Mouse (Mus musculus) 3134 (cell line): ENCODE results near the gene Zfp36l1.

ENCODE experiments used
- DNase-seq: peaks from one replicate; pipeline ENCODE4 v3.0.0-alpha.2; 2011; ENCODE audit warnings: low spot score; ENCODE audit not compliant: insufficient read length; ENCODE audit errors: extremely low read depth

Zfp36l1 gene

DNA sequence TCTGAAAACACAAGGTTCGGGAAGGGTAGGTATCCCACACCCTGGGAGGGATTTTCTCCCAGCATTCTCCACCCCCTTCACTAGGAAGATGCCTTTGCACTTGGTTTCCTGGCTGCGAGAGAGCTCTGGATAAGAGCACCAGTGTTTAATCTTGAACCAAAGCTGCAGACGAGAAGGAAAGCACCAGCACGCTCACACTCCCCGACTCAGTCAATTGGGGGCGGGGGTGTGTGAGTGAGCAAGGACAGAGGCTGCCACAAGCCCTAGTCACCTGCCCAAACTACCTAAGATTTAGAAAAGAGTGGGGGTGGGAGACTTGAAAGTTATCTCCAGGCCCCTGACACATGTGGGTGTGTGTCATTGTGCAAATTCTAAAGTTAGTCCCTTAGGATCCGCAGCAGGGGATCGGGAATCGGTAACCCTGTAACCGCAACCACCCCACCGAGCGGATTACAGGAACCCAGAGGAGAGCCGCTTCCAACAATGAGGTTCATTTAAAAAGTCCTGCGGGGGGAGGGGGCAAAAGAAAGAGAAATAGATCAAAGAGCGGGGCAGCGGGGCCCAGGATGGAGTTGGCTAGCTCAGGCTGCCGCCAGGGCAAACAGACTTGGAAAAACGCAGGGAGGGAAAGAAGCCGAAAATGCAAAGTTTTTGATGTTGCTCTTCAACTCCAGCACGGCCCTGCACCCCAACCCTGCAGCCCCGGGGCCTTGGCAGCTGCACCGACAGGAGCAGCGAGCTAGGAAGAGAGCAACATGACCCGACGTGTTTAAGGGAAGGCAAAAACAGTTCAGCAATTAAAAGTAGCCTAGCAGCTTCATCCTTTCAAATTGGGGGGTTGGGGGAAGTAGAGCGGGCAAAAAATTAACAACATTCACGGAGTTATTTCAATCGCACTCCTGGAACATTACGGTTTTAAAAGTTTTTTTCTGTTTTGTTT is 1.4 kb downstream of the Zfp36l1 start:
- DNase-seq = peak; percentile 69

GRCm38 (mm10) chr12:80110546-80110870 is 2.3 kb downstream of the Zfp36l1 start:
- no peak for DNase-seq

DNA sequence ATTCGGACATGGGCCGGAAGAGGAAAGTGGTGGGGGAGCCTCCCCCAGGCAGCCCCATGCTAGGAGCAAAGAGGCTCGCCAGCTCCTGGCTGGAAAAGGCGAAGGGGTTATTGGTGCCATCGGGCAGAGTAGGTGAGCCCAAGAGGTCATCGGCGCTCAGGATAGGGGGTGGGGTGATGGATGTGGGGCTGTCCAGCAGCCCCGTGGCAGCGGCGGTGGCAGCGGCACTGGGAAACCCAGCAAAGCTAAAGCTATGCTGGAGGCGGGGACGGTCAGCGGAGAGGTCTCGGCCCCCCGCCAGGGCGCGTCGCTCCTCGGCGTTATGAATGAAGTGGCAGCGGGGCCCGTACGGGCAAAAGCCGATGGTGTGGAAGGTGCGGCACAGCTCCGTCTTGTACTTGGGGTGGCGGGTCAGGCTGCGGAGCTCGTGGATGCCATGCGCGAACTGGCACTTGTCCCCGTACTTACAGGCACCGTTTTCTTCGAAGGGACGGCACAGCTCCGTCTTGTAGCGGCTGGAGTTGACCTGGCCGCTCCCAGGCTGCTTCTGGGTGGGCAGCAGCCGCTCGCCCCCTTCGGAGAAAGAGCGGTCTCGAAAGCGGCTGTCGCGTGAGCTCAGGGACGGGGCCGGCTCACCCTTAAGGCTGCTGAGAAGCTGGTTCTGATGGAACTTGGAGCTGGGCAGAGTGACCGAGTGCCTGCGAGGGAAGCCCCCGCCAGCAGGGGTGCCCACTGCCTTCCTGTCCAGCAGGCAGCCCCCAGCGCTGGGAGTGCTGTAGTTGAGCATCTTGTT is 2.9 kb downstream of the Zfp36l1 start:
- peak; percentile 75 for DNase-seq

DNA sequence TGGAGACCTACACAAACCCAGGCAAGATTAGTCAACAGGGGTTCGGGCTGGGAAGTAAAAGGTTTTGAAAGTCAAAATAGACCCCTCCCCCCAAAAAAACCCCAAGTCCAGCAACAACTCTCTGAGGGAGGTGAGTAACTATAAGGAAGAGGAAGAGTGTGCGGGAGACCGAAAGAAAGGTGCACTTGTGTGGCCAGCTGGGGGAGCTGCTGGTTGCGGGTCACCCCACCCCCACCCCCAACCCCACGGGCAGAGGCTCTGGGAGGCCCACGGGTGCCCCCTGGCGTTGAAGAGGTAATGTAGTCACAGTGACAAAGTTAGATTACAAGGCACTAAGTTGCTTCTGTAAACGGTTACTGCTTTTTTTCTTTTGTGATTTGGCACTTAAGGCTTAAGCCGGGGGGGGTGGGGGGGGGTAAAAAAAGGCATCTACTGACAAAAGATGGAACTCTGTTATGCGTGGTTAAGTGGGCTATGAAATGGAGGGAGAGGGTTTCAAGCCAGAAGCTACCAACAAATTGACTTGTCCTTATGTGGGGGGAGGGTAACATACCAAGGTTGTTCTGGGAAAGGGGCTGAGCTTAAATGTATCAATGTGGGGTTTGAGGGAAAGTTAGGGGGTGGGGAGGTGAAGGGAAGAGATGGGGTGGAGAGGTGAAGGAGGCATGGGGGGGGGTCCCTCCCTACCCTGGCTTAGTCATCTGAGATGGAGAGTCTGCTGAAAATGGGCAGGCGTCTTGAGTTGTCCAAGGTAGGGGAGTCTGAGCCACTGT is 3.7 kb downstream of the Zfp36l1 start:
- DNase-seq = peak; percentile 71

DNA sequence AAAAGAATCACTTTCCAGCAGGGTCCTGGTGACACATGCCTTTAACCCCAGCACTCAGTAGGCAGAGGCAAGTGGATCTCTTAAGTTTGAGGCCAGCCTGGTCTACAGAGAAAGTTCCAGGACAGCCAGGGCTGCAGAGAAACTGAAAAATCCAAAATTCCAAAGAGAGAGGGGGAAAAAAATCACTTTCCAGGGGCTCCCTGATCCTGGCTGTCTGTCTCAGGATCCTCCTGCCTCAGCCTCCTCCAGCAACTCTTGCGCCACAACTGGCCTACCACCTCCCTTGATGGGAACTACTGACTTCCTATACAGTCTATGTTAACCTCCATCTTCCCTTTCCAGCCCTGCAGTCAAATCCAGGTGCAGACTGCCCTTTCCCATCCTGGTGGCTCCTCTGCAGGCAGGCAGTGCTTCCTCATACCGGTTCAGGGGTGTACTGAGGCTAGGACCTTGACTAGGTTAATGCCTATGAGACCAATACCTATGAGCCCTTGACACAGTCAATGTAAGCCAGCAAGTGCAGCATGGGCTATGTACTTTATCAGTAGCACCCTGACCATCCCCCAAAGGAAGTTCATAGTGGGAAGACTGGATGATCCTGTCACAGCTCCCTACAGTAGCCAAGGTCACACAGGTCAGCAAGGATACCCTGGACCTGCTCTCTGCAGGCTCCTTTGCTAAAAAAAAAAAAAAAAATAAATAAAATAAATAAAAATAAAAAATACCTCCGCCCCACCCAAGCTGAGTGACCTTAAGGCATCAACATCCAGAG is 5.7 kb downstream of the Zfp36l1 start:
- DNase-seq = no peak

DNA sequence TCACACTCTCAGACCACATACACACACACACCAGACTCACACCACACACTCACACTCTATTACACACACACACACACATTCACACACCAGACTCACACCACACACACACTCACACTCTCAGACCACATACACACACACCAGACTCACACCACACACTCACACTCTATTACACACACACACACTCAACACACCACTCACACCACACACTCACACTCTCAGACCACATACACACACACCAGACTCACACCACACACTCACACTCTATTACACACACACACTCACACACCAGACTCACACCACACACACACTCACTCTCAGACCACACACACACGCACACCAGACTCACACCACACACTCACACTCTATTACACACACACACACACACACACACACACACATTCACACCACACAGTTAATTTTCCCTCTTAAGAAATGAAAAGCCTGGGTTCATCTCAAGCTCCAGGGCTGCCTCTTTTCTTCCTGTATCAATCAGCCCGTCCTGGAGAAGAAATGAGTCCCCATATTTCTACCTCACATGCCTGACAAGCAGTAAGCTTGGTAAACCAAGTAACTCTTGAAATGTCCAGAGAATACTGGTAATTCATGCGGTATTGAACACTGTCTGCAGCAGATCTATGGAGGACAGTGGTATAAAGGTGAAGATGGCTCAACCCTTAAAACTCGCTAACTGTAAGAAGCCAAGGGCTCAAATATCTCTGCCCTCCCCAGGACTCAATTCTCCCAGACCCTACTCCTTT is 6.5 kb downstream of the Zfp36l1 start:
- DNase-seq = no peak

DNA sequence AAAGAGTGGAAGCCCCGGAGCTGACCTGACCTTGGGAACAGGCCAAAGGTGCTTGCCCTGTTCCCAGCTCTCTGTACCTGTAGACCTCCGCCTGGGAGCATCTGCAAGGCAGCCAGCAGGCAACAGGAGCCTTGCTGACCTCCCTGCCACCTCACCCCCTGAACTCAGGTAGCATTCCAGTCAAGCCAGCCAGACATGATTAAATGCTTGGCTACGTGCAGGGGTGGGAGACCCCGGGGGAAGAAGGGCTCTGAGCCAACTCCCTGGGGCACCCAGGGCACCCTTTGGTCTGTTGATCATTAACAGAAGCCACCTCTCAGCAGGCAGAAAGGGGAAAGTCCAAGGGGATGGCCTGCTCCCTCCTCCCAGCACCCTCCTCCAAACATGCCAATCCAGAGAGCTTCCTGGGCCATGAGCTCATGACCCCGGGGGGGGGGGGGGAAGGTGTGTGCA is 9.3 kb downstream of the Zfp36l1 start:
- no peak for DNase-seq

- DNase-seq = no peak
Observed at GRCm38 (mm10) chr12:80103089-80103488, 9.7 kb downstream of the Zfp36l1 start.

GRCm38 (mm10) chr12:80098825-80099224 is 14.0 kb downstream of the Zfp36l1 start:
- no peak for DNase-seq

DNA sequence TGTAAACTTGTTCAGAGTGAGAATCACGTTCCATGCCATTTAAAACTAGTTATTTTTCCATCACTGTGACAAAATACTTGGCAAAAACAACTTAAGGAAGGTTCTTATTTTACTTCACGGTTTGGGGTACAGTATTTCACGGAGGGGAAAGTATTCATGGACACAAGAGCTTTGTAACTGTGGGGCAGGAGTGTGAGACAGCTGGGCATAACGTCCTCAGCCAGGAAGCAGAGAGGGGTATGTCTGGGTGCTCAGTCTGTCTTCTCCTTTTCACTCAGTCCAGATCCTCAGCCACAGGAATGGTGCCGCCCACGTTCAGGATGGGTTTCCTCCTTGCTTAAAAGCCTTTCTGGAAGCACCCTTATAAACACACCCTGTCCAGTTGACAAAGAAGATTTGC is 16.1 kb downstream of the Zfp36l1 start:
- DNase-seq = no peak

DNA sequence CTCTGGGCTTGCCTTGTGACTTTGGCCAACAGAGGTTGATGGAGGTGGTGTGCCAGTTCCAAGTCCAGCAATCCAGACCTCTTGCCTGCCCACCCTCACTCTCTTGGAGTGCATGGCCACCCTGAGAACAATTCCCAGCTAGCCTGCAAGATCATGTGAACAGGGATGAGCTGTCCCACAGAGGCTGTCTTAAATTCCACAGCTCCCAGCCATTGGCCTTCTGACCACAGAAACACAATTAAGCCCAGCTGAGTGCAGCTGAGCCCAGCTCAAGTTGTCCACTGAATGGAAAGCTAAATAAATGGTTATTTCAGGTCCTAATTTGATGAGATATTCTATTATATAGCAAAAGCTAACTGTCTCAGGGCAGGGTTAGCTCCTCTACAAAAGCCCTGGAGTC is 20.0 kb downstream of the Zfp36l1 start:
- DNase-seq = no peak

DNA sequence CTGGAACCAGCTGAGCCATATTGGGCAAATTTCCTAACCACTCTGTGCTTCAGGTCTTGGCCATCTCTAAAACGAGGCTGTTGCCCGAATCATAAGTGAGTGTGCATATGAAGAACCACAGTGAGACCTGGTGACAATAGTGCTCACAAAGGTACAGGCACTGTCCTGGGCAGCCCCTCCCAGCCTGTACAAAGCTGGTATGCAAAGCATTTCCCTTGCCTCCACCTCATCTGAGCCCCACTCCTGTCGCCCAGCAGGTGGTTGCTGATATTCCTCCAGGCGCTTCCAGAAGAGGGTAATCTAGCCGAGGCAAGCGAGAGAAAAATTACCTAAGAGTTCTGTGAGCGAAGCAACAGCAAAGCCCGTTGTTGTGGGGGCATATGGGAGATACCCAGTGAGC is 21.7 kb downstream of the Zfp36l1 start:
- DNase-seq = no peak

GRCm38 (mm10) chr12:80090529-80090928 is 22.3 kb downstream of the Zfp36l1 start:
- DNase-seq = no peak

GRCm38 (mm10) chr12:80088143-80088542 is 24.7 kb downstream of the Zfp36l1 start:
- DNase-seq = no peak

DNA sequence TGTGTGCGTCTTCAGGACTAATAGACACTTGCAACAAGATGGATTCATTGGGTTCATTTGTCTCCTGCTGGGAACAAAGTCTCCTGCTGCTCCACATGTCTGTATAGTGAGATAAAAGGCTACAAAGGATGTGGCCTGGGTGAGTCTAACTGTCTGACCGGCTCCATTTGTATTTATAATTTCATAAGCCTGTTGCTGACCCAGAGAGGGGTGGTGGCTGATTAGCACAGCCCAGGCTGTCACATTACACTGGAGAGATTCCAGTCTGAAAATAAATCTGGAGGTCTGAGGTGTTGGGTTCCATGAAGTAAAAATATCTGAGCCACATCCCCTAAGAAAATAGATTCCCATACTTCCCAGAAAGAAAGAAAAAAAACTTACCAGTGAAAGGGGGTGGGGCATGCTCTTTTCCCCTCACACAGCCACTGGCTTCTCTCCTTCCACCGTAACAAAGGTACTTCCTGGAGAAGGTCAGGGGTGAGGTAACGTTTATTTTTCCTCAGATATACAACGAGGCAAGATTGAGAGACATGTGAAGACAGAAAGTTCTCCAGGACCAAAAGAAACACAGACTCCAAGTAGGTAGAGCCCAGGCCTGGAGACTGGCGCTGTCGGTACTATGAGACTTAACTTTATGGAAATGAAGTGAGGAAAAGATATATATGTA is 28.2 kb downstream of the Zfp36l1 start:
- DNase-seq = no peak

DNA sequence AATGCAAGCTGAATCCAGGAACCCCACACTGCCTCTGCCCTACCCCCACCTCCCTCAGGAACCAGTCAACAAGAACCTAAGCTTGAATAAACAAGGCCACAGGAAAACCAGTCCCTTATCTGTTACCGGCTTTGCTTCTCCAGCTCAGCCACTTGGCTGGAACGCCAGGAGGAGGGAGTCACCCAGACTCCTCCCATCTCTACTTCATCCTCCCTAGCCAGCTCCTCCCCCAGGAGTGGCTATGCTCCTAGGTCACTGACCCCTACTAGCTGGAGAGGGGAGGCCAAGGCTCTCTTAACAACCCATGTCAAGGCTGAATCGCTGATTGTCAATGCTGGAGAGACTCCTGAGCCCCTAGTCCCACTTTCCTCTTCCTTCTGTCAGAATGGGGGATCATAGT is 28.9 kb downstream of the Zfp36l1 start:
- DNase-seq = no peak

GRCm38 (mm10) chr12:80083133-80083821 is 29.5 kb downstream of the Zfp36l1 start:
- DNase-seq = no peak

DNA sequence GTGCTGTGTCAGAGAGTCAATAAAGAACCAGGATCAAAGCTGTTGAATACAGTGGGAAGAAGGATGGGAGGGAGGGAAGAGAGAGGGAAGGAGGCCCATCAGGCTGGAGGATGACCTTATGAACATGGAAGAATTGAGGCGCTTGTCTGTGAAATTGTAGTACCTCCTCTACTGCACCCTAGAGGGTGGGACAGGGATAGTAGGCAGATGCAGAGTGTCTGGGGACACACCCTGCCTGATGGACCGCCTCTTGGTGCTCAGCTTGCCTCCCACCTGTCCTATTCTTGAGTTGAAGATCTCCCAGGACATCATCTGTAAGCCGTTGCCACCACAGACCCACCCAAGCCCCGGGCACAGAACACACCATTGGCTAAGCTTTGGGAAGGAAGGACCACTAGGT is 30.1 kb downstream of the Zfp36l1 start:
- no peak for DNase-seq
